Comparison of ENCODE assay signal across 27 mouse cellular contexts in genomic region chr6:72777212-72777611, GRCm38 (mm10). TPM values are rescaled to one million over a fixed set of nuclear protein-coding genes. Genes with fewer than 3 reads are reported as not detected.
DNase-seq lines count a peak whose midpoint lies in the region; ATAC-seq and TF ChIP-seq lines count a peak whose summit lies in the region.
"Had no signal": no experiment of that assay in that cellular context is flagged by ENCODE, and none has a peak within 500 bp of the region (broad histone marks: within the 10 kb centered on the region; RNA-seq: fewer than 3 reads in every experiment).

No protein-coding gene starts in this region.

- intact Hi-C loops in heart, postnatal 10 days (cut with DNase I) = no loop called here

- H3K9me3 ChIP-seq in liver, embryonic 16.5 days (replicated peaks; ENCODE audit: control insufficient read depth, low read length) = no peaks in the 10 kb centered on the region
- H3K9me3 ChIP-seq in liver, embryonic 12.5 days (replicated peaks) = no peaks in the 10 kb centered on the region
- H3K9me3 ChIP-seq: embryonic facial prominence, embryonic 13.5 days; embryonic facial prominence, embryonic 15.5 days; forebrain, embryonic 12.5 days had no signal

- no peak for TF ChIP-seq POLR2A in liver, adult 2 months (IDR thresholded peaks at IDR 0.05; ENCODE audit: extremely low read depth, insufficient read depth, low read length)

- peaks cover 4% of the 10 kb centered on the region; the same call in 1 of the 2 replicates for H3K79me2 ChIP-seq in liver, adult 2 months (ENCODE audit: control insufficient read depth, insufficient read depth, low read length)

- H3K4me1 ChIP-seq in liver, adult 2 months (ENCODE audit: control insufficient read depth, insufficient read depth, low read length) = peaks cover 9% of the 10 kb centered on the region
- peaks cover 5% of the 10 kb centered on the region for H3K4me1 ChIP-seq in liver, embryonic 16.5 days (ENCODE audit: control insufficient read depth, low read depth, low read length)
- H3K4me1 ChIP-seq in liver, embryonic 12.5 days = no peaks in the 10 kb centered on the region

- 32% methylated on average over 4 of the region's 4 CpGs for WGBS in liver, adult 2 months
- 61% methylated on average over 4 of the region's 4 CpGs for WGBS in liver, embryonic 16.5 days (ENCODE audit: insufficient replicate concordance)
- 65% methylated on average over 4 of the region's 4 CpGs for WGBS in liver, embryonic 12.5 days (ENCODE audit: insufficient replicate concordance)

- peak; percentile 58 for ATAC-seq in liver, embryonic 16.5 days (ENCODE audit: low read depth)
- no peak for ATAC-seq in liver, embryonic 12.5 days
- ATAC-seq: CD4-positive, CD25-positive, alpha-beta regulatory T cell, adult 4 months; forebrain, embryonic 14.5 days; forebrain, embryonic 16.5 days had no signal

- TF ChIP-seq CTCF in liver, adult 2 months (IDR thresholded peaks at IDR 0.05; ENCODE audit: low read depth, low read length) = no peak

- peak; percentile 87 for DNase-seq in liver, adult 2 months (ENCODE audit: extremely low read depth, low read depth, low spot score)
- no peak for DNase-seq in liver
- DNase-seq in heart, postnatal 10 days = no peak
- DNase-seq: adrenal gland, adult 2 months; adrenal gland, postnatal 10 days; adrenal gland, postnatal 25 days; B cell, adult 2 months; cerebellum, adult 11 months; cerebellum, adult 18-20 months; cerebellum, adult 8-10 months; cerebellum, adult 9-11 months; cerebellum, postnatal 14 days; cerebellum, postnatal 36 days; embryo, embryonic 11 days had no signal

- H3K27me3 ChIP-seq in liver, adult 2 months (ENCODE audit: control insufficient read depth, insufficient read depth, low read length) = no peaks in the 10 kb centered on the region
- H3K27me3 ChIP-seq in liver, embryonic 16.5 days (ENCODE audit: control insufficient read depth, insufficient read depth, low read depth, low read length) = no peaks in the 10 kb centered on the region
- no peaks in the 10 kb centered on the region for H3K27me3 ChIP-seq in liver, embryonic 12.5 days (replicated peaks)
- H3K27me3 ChIP-seq: CH12.LX; embryonic facial prominence, embryonic 13.5 days; embryonic facial prominence, embryonic 15.5 days; forebrain, embryonic 12.5 days had no signal

- no peak overlapping the region for H3K9ac ChIP-seq in liver, adult 2 months (ENCODE audit: low read depth, low read length)
- no peak overlapping the region for H3K9ac ChIP-seq in liver, embryonic 16.5 days (ENCODE audit: low read depth, low read length)
- H3K9ac ChIP-seq in liver, embryonic 12.5 days = no peak overlapping the region
- H3K9ac ChIP-seq: embryonic facial prominence, embryonic 13.5 days; embryonic facial prominence, embryonic 15.5 days; forebrain, embryonic 12.5 days had no signal

- H3K4me2 ChIP-seq in liver, embryonic 16.5 days (ENCODE audit: low read depth, low read length) = no peak overlapping the region
- no peak overlapping the region for H3K4me2 ChIP-seq in liver, embryonic 12.5 days
- H3K4me2 ChIP-seq: embryonic facial prominence, embryonic 13.5 days; embryonic facial prominence, embryonic 15.5 days; forebrain, embryonic 12.5 days had no signal

- peak overlapping the region; percentile 25; the same call in 1 of the 2 replicates for H3K27ac ChIP-seq in liver, adult 2 months (replicated peaks; ENCODE audit: insufficient read depth, low read depth, low read length)
- H3K27ac ChIP-seq in liver, embryonic 16.5 days (ENCODE audit: low read length) = no peak overlapping the region
- no peak overlapping the region for H3K27ac ChIP-seq in liver, embryonic 12.5 days
- H3K27ac ChIP-seq: embryonic facial prominence, embryonic 13.5 days; embryonic facial prominence, embryonic 15.5 days; forebrain, embryonic 10.5 days; forebrain, embryonic 12.5 days had no signal

- no peaks in the 10 kb centered on the region for H3K36me3 ChIP-seq in liver, adult 2 months (ENCODE audit: control insufficient read depth, insufficient read depth, low read length)
- no peaks in the 10 kb centered on the region for H3K36me3 ChIP-seq in liver, embryonic 16.5 days (ENCODE audit: control insufficient read depth, insufficient read depth)
- H3K36me3 ChIP-seq in liver, embryonic 12.5 days = peaks cover 12% of the 10 kb centered on the region; the same call in 1 of the 2 replicates

- no peak overlapping the region for H3K4me3 ChIP-seq in liver, adult 2 months (ENCODE audit: insufficient read depth, low read depth, low read length)
- no peak overlapping the region for H3K4me3 ChIP-seq in liver, embryonic 16.5 days (ENCODE audit: low read depth, low read length)
- H3K4me3 ChIP-seq in liver, embryonic 12.5 days = no peak overlapping the region
- H3K4me3 ChIP-seq: embryonic facial prominence, embryonic 13.5 days; embryonic facial prominence, embryonic 15.5 days; erythroblast, embryonic 14.5 days; forebrain, embryonic 10.5 days; forebrain, embryonic 12.5 days had no signal

RNA-seq across cellular contexts. Expression of gene Tcf7l1, which starts 11.8 kb away (rescaled TPM):
- 0.92 and 1.1 TPM in 2 replicates for total RNA-seq in liver, adult 2 months (2014; rRNA removed)
- polyA plus RNA-seq in liver, adult 2 months (2012; rRNA removed) = 5.0 and 6.9 TPM in 2 replicates
- 4.9 and 5.3 TPM in 2 replicates for polyA plus RNA-seq in liver, embryonic 16.5 days (2015; fragmentation: Nextera tagmentation; extraction: Ambion mirVana)
- polyA plus RNA-seq in liver, embryonic 12.5 days (2016; fragmentation: Nextera tagmentation; extraction: Ambion mirVana) = 6.7 and 7.8 TPM in 2 replicates
- 10 to 100 TPM; 20.6 to 24.6 TPM for total RNA-seq in heart, postnatal 10 days (2021)
- total RNA-seq: common myeloid progenitor, adult 5-6 weeks; MEL had no signal
